Mouse (Mus musculus) limb, embryonic 11.5 days (tissue): Measurements from ENCODE around the gene Map2k5. TPM values are rescaled to one million over a fixed set of nuclear protein-coding genes. Genes with fewer than 3 reads are reported as not detected.

Experiments
- ATAC-seq: fragments of 200-750 bp; cut with Nextera tagmentation; 2 replicates; pipeline ENCODE4 v1.8.0; 2017; ENCODE audit warnings: low read depth; ENCODE audit not compliant: insufficient number of reproducible peaks, low FRiP score, low TSS enrichment
- DNase-seq: peaks from one replicate; pipeline ENCODE4 v3.0.0-alpha.2; 2015; ENCODE audit warnings: low spot score
- H3K27ac ChIP-seq: fragments of 300-500 bp; sonication (generic); replicated peaks from 2 replicates; pipeline ENCODE4 v1.5.1; 2014; ENCODE audit warnings: low read depth, mild to moderate bottlenecking, low read length
- H3K27me3 ChIP-seq: fragments of 300-500 bp; sonication (generic); 2 replicates; pipeline ENCODE4 v1.6.1; 2014; ENCODE audit warnings: mild to moderate bottlenecking, low read length, mixed read lengths; ENCODE audit not compliant: control insufficient read depth, insufficient read depth
- H3K36me3 ChIP-seq: fragments of 300-500 bp; sonication (generic); 2 replicates; pipeline ENCODE4 v1.6.1; 2014; ENCODE audit warnings: mild to moderate bottlenecking, low read length, moderate library complexity, mixed read lengths; ENCODE audit not compliant: control insufficient read depth, insufficient read depth
- H3K4me1 ChIP-seq: fragments of 300-500 bp; sonication (generic); 2 replicates; pipeline ENCODE4 v1.6.1; 2014; ENCODE audit warnings: low read length, mixed read lengths; ENCODE audit not compliant: control insufficient read depth, insufficient read depth
- H3K4me2 ChIP-seq: fragments of 300-500 bp; sonication (generic); 2 replicates; pipeline ENCODE4 v1.6.1; 2014; ENCODE audit warnings: low read depth, mild to moderate bottlenecking, moderate library complexity; ENCODE audit not compliant: severe bottlenecking
- H3K4me3 ChIP-seq: fragments of 300-500 bp; sonication (generic); 2 replicates; pipeline ENCODE4 v1.5.1; 2014; ENCODE audit warnings: low read depth, low read length
- H3K9ac ChIP-seq: fragments of 300-500 bp; sonication (generic); 2 replicates; pipeline ENCODE4 v1.6.1; 2014; ENCODE audit warnings: mild to moderate bottlenecking, low read length
- H3K9me3 ChIP-seq: fragments of 300-500 bp; sonication (generic); 2 replicates; pipeline ENCODE4 v1.6.1; 2016; ENCODE audit warnings: low read length; ENCODE audit not compliant: control insufficient read depth
- WGBS: fragments of 180-500 bp; shearing (Covaris S2); extraction: QIAGEN DNeasy Blood & Tissue Kit; methylation state at CpG from one replicate; pipeline ENCODE4 v1.1.7; 2014; 5-methylcytosine and 5-hydroxymethylcytosine counted together
- polyA plus RNA-seq: library from polyadenylated mRNA; unstranded; fragments of >200 nt; fragmentation: Nextera tagmentation; extraction: Ambion mirVana; gene quantifications from 2 replicates; pipeline ENCODE4 v1.2.1, GENCODE M21; 2014

Map2k5 gene
- polyA plus RNA-seq, 1 experiment from 2014 or later: 42.0 TPM

DNA sequence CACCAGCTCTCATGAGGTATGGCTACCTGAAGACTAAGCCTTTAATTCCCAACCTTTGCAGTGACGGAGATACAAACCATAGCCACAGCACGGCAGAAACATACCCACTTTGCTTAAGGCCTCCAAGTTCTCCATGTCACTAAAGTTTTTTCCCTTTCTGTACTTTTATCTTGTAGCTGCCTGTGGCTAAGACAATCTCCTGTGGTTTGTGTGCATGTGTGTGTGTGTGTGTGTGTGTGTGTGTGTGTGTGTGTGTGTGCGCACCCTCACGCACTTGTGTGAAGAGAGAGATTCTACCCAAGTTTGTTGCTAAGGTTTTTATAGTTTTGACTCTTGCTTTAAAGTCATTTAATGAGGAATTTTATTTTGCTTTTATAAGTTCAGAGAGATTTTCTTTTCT is 5.1 kb upstream of the Map2k5 start:
- H3K9ac ChIP-seq: no peak overlapping the region
- no peak overlapping the region for H3K4me3 ChIP-seq
- H3K9me3 ChIP-seq: no peaks in the 10 kb centered on the region
- H3K4me2 ChIP-seq: no peak overlapping the region
- ATAC-seq (no peak), DNase-seq (no peak)
- 93% methylated on average over 4 of the region's 4 CpGs for WGBS
- H3K27me3 ChIP-seq: no peaks in the 10 kb centered on the region
- no peak overlapping the region for H3K27ac ChIP-seq
- no peaks in the 10 kb centered on the region for H3K4me1 ChIP-seq
- H3K36me3 ChIP-seq: no peaks in the 10 kb centered on the region

DNA sequence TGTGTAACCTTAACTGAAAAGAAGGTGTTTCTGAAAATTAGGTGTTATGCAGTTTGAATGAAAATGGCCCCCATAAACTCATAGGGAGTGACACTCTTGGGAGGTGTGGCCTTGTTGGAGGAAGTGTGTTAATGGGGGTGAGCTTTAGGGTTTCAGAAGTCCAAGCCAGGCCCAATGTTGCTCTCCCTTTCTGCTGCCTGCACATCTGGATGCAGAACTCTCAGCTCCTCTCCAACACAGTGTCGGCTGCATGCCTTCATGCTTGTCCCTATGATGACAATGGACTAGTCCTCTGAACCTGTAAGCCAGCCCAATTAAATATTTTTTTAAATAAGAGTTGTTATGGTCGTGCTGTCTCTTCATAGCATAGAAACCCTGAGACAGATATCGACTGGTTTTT is 2.6 kb upstream of the Map2k5 start:
- DNase-seq (no peak), ATAC-seq (no peak)
- H3K4me3 ChIP-seq: no peak overlapping the region
- 89% methylated on average over 3 of the region's 3 CpGs for WGBS
- H3K27ac ChIP-seq: no peak overlapping the region
- no peak overlapping the region for H3K9ac ChIP-seq
- no peaks in the 10 kb centered on the region for H3K27me3 ChIP-seq
- no peaks in the 10 kb centered on the region for H3K9me3 ChIP-seq
- no peaks in the 10 kb centered on the region for H3K36me3 ChIP-seq
- peaks cover 7% of the 10 kb centered on the region; the same call in 1 of the 2 replicates for H3K4me1 ChIP-seq
- no peak overlapping the region for H3K4me2 ChIP-seq

DNA sequence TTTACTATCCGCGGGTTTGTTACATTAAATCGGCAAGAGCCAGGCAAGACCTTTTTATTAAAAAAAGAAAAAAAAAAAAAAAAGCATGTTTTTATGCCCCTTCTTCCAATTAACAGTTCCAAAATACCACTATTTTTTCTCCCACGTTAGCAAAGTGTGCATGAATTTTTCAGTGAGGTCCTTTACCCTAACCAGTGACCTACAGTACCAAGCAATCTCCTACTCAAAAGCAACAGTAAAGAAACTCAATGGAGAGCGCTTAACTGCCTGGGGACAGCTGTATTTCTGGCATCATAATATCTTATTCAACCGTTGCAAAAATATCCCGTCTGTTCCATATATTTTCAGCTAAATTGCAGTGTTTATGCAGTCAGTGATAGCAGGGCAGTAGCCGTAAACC is 472 bp upstream of the Map2k5 start:
- H3K4me3 ChIP-seq: peak overlapping the region; percentile 70
- peak overlapping the region; percentile 81 for H3K9ac ChIP-seq
- no peak overlapping the region; the same call in 1 of the 2 replicates for H3K27ac ChIP-seq
- WGBS: 23% methylated on average over 8 of the region's 8 CpGs
- peak overlapping the region; percentile 73 for H3K4me2 ChIP-seq
- peaks cover 7% of the 10 kb centered on the region; the same call in 1 of the 2 replicates for H3K4me1 ChIP-seq
- H3K27me3 ChIP-seq: no peaks in the 10 kb centered on the region
- no peaks in the 10 kb centered on the region for H3K9me3 ChIP-seq
- no peak for DNase-seq
- H3K36me3 ChIP-seq: no peaks in the 10 kb centered on the region
- no peak for ATAC-seq

DNA sequence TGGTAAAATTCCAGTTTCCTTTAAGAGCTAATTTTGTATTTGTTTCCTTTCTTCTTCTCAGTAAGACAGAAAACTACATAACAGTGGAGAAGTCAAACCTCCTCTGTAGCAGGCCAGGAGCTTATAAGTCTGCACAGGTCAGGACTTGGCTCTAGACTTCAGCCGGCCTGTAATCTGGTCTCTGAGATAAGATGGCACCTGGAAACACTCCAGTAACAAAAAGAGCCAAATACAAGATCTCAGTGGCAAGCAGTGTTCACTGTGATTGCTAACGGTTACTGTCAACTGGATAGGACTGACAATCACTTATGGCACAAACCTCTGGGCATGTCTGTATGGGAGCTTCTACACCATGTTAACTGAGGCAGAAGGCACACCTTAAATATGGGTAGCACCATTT is 4.4 kb downstream of the Map2k5 start:
- H3K27ac ChIP-seq: no peak overlapping the region
- ATAC-seq: no peak
- H3K9me3 ChIP-seq: no peaks in the 10 kb centered on the region
- WGBS: 84% methylated on average over 2 of the region's 2 CpGs
- DNase-seq: no peak
- H3K4me2 ChIP-seq: no peak overlapping the region
- H3K36me3 ChIP-seq: 0 out of 2 replicates have a peak, but pooled peaks cover 3% of the 10 kb centered on the region
- no peak overlapping the region for H3K9ac ChIP-seq
- peaks cover 7% of the 10 kb centered on the region; the same call in 1 of the 2 replicates for H3K4me1 ChIP-seq
- no peak overlapping the region for H3K4me3 ChIP-seq
- no peaks in the 10 kb centered on the region for H3K27me3 ChIP-seq

DNA sequence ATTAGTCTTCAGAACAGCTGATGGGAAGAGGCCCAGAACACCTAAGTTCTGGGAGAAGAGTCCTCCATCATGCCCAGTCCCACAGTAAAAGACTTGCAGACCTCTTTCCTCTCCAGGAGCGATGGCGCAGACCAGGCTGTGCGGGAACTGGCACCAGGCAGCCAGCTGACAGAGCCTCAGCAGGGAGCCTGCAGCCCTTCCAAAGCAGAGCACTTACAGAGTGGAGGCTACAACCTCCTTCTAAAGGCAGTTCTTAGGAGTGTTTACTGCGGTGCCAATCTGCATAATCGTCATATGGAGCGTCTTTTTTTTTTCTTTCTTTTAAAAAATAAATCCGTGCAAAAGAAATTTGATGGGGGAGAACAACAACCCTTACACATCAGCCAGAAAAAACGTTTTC is 5.2 kb downstream of the Map2k5 start:
- Histone ChIP-seq H3K27me3 (no peaks in the 10 kb centered on the region), H3K9ac (no peak overlapping the region), H3K9me3 (no peaks in the 10 kb centered on the region), H3K4me1 (peaks cover 7% of the 10 kb centered on the region; the same call in 1 of the 2 replicates), H3K4me3 (no peak overlapping the region), H3K36me3 (0 out of 2 replicates have a peak, but pooled peaks cover 3% of the 10 kb centered on the region), H3K27ac (no peak overlapping the region), H3K4me2 (no peak overlapping the region)
- no peak for DNase-seq
- WGBS: 78% methylated on average over 8 of the region's 8 CpGs
- no peak for ATAC-seq

DNA sequence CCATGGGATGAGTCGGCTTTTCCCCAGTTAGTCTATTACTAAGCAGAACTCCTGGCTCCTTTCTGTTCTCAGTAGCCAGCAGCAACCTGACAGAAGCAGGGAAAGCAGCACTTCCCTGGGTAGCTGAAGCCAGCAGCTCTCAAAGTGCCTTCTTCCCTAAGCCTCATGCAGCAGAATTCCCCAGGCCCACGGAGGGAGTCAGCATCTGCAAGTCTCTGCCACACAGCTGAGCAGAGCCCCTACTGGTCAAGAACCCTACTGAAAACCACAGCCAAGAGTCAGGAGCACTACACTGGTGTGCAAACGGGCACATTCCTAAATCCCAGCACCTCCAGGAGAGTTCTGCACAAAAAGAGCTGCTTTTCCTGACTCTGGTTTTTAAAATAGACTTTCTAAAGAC is 17.3 kb downstream of the Map2k5 start:
- Histone ChIP-seq H3K36me3 (no peaks in the 10 kb centered on the region), H3K27ac (no peak overlapping the region), H3K4me2 (no peak overlapping the region), H3K27me3 (no peaks in the 10 kb centered on the region), H3K9ac (no peak overlapping the region), H3K9me3 (no peaks in the 10 kb centered on the region), H3K4me3 (no peak overlapping the region), H3K4me1 (no peaks in the 10 kb centered on the region)
- DNase-seq (no peak), ATAC-seq (no peak)
- 49% methylated on average over 3 of the region's 3 CpGs for WGBS

DNA sequence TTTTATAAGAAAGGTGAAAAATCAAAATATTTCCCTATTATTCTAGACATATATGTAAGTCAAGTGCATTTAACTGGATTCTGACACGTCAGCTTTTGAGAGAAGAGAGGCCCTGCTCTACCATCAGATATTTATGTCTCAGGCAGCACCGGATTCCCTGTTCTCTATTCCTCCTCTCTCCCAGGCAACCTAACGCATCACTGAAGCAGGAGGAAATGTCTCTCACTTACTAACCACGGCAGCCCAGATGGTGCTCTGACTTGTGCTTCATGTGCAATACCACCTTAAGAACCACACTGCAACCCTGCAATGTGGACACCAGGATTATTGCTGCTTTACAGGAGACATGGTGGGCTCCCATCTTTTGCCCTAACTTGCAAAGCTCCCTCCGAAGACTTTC is 18.7 kb downstream of the Map2k5 start:
- no peak for ATAC-seq
- WGBS: 89% methylated on average over 5 of the region's 5 CpGs
- H3K36me3 ChIP-seq: no peaks in the 10 kb centered on the region

DNA sequence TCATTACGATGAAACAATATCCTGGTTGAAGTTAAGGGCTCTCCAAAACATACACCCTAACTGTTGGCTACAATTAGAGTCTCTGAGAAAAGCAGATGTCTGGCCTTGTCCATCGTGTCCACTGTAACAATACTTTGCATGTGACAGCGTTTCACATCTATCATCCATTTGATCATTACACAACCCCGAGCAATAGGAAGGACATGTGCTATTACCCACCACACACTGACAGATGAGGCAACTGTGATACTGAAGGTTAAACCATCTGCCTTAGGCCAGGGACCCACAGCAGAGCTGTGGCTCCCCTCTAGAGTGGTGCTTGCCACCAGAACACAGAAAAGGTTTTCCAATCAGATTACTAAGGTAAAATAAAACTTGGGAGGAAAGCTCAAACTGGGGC is 21.0 kb downstream of the Map2k5 start:
- no peaks in the 10 kb centered on the region for H3K27me3 ChIP-seq
- H3K4me1 ChIP-seq: no peaks in the 10 kb centered on the region
- no peak overlapping the region for H3K4me3 ChIP-seq
- no peaks in the 10 kb centered on the region for H3K9me3 ChIP-seq
- DNase-seq (no peak), ATAC-seq (no peak)
- no peaks in the 10 kb centered on the region for H3K36me3 ChIP-seq
- H3K4me2 ChIP-seq: no peak overlapping the region
- WGBS: 94% methylated on average over 4 of the region's 4 CpGs
- H3K9ac ChIP-seq: no peak overlapping the region
- no peak overlapping the region for H3K27ac ChIP-seq

More for the DNA sequence above, 18.7 kb downstream of the Map2k5 start:
- Histone ChIP-seq H3K27ac (no peak overlapping the region), H3K4me3 (no peak overlapping the region), H3K9me3 (no peaks in the 10 kb centered on the region), H3K4me1 (no peaks in the 10 kb centered on the region), H3K4me2 (no peak overlapping the region), H3K9ac (no peak overlapping the region), H3K27me3 (no peaks in the 10 kb centered on the region)
- no peak for DNase-seq

DNA sequence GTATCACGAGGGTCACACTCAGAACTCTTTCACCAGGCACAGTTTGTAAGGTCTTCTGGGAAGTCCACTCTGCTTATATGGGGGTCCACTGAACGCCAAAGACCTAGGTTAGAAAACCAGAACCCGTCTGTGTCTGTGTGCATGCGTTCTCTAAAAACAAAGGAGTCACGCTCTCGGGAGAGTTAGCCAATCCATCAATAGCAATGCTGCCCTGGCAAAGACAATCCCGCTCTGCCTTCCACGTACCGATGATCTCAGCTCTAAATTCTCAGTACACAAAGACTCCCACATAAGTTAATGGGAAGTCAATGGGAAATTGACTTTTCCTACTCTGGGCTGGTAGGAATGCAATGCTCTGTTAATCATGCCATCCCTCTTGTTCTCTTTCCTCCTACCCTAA is 21.4 kb downstream of the Map2k5 start:
- Histone ChIP-seq H3K9ac (no peak overlapping the region), H3K36me3 (no peaks in the 10 kb centered on the region), H3K4me2 (no peak overlapping the region), H3K27ac (no peak overlapping the region), H3K4me3 (no peak overlapping the region), H3K4me1 (no peaks in the 10 kb centered on the region), H3K9me3 (no peaks in the 10 kb centered on the region), H3K27me3 (no peaks in the 10 kb centered on the region)
- WGBS: 89% methylated on average over 9 of the region's 9 CpGs
- no peak for ATAC-seq
- no peak for DNase-seq
